Mouse (Mus musculus) lung, postnatal 4 days (tissue): ENCODE results near the gene Adal.

Experiments
- DNase-seq, 2 experiments: peaks; one replicate each; pipeline ENCODE4 v3.0.0; 2021

Gene Adal

DNA sequence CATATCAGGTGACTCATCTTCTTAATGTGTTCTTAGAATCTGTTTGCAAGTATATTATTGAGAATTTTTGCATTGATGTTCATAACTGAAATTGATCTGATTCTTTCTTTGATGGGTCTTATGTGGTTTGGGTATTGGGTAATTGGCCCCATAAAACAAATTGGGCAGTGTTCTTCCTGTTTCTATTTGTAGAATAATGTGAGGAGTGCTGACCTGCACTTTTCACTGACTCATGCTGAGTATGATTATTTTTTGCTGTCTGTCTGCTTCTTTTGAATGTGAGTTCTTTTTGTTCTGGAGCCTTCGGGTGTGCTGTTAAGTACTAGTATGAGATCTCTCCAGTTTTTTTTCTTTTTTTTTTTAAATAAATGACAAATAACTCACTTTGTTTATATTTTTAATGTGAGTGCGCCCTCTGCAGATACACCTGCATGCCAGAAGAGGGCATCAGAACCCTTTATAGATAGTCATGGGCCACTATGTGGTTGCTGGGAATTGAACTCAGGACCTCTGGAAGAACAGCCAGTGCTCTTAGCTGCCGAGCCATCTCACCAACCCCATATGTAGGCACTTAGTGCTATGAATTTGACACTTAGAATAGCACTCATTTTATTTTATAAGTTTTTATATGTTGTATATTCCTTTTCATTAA, 38.7 kb downstream of the Adal start:
- no peak for DNase-seq

DNA sequence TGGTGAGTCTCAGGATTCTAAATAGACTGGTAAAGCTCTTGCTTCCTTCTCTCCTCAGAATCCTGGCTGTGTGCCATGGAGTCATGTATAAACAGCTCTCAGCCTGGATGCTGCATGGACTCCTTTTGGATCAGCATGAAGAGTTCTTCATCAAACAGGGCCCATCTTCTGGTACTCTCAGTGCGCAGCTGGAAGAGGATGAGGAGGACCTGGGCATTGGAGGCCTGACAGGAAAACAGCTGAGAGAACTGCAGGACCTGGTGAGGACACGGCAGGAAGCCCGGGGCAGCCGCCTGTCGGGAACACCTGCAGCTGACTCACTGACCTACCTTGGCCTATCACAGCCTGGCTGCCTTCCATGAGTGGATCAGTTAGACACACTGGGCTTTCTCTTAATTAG, 43.2 kb downstream of the Adal start:
- DNase-seq: no peak

DNA sequence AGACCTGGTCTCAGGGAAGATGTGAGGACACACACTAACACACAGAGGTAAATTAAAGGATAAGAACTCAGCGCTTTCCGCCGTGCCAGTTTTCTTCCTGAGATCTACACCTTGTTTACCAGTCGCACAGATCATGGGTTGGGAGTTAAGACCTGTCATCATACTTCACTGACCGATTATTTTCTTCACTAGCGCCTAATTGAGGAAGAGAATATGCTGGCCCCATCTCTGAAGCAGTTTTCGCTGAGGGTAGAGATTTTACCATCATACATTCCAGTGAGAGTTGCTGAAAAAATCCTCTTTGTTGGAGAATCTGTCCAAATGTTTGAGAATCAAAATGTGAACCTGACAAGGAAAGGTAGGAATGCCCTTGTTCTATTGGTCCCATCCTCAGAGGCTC, 43.9 kb downstream of the Adal start:
- DNase-seq: no peak

DNA sequence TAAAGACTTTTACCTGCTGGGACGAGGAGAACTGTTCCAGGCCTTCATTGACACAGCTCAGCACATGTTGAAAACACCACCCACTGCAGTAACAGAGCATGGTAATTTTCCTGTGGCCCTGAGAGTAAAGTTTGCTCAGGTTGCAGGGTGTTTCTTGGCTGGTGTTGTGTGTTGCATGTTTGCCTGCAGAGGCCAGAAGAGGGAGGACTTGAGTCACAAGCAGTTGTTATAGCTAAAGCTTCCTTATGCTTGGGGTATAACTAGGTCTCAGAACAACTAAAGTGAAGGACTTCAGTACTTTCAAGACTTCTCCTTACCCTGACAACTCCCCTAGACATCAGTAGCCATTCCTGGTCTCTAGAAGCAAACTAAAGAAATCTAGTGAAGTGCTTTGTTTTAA, 48.3 kb downstream of the Adal start:
- DNase-seq: no peak

DNA sequence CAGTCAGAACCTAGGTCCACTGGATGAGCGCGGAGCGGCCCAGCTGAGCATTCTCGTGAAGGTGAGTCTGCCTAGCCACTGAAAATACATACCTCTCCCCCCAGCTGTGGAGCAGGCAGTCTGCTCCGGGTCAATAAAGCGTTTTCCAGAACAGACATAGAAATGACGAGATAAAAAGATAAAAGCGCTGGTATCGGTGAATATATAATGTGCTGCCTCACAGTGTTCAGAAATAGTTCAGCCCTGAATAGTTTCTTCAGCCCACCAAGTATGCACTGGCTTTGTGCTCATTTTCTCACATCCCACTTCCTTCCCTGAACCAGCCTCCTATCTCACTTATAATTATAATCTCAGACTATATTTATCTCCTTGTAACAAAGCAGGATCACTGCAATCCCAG, 55.2 kb downstream of the Adal start:
- no peak for DNase-seq

DNA sequence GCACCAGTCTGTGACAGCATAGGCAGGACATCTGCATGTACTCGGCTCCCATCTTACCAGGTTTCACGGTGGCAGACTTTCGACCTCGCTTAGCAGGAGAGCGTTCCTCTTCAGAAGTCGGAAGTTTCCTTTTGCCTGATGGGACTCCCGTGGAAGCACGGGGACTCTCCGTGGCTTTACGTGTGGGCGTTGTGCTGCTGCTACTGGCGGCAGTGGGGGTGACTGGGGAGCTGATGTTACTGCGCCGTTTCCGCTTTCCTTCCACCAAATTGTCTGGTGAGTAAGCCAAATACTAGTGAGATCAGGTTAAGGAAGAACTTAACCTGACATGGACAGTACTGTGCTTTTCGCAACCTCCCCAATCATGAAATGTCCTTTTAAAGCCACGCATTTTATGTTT, 64.0 kb downstream of the Adal start:
- DNase-seq: no peak
